Mouse (Mus musculus): ENCODE results near the gene Rpl22l1. TPM values are rescaled to one million over a fixed set of nuclear protein-coding genes. Genes with fewer than 3 reads are reported as not detected.

Rpl22l1 gene
- polyA plus RNA-seq, 1 experiment from 2014 or later, result 303 TPM

DNA sequence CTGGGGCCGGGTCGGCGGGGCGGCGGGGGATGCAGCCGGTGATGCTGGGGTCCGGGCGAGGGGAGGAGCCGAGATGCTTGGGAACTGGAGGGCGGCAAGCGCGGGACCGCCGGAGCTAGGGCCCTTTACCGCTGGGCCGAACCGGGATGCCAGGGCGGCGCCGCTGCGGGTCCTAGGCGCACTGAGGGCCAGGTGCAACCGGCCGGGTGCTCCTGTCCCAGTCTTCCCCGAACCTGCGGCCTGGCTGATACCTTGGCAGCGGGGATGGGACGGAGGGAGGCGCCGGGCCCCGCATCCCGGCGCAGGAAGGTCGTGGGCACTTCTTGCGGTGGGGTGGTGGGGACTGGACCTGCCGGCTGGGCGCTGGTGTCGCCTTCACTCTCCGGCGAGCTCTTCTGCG lies 23.8 kb upstream of the Rpl22l1 start:
- no peak for DNase-seq (ENCODE audit: low read depth, low spot score)
- in situ Hi-C loops (cut with MboI; ENCODE audit: low pct_unique_long_range_greater_than_20kb), result no loop called here
- H3K27me3 ChIP-seq, result no peaks in the 10 kb centered on the region
- ATAC-seq, result peak; percentile 77
- TF ChIP-seq CTCF (IDR thresholded peaks at IDR 0.05), result no peak
- POLR2A ChIA-PET, result interaction anchor here (0.8 to 1.2 kb wide), 2 partner anchors 12 to 20 kb away, joined by 3 read pairs; no protein-coding TSS in a partner anchor
- CTCF ChIA-PET, result interaction anchor here (1.2 to 1.4 kb wide), 3 partner anchors 9 to 21 kb away, joined by 3 to 5 read pairs (median 3); no protein-coding TSS in a partner anchor

DNA sequence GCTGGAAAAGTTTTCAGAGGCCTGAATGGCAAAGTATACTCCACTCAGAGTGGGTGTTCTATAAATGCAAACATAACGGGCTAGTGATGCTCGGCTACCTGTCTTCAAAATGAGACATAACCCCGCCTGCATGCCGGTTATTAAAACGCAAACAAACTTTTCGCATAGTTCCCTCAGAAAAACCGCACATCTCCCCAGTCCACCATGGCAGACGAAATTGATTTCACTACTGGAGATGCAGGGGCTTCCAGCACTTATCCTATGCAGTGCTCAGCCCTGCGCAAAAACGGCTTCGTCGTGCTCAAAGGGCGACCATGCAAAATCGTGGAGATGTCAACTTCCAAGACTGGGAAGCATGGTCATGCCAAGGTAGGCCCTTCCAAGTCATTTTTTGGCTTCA lies 23.4 kb upstream of the Rpl22l1 start:
- in situ Hi-C loops (cut with MboI; ENCODE audit: low pct_unique_long_range_greater_than_20kb), result no loop called here
- ATAC-seq, result no peak
- TF ChIP-seq CTCF (IDR thresholded peaks at IDR 0.05), result no peak
- no peak for DNase-seq (ENCODE audit: low read depth, low spot score)
- H3K27me3 ChIP-seq, result no peaks in the 10 kb centered on the region
- CTCF ChIA-PET, result interaction anchor here (1.2 to 1.4 kb wide), 2 partner anchors 8 to 11 kb away, joined by 3 to 5 read pairs; no protein-coding TSS in a partner anchor
- POLR2A ChIA-PET, result interaction anchor here (1.2 kb wide), 1 partner anchor 13 kb away, joined by 3 read pairs; no protein-coding TSS in a partner anchor

DNA sequence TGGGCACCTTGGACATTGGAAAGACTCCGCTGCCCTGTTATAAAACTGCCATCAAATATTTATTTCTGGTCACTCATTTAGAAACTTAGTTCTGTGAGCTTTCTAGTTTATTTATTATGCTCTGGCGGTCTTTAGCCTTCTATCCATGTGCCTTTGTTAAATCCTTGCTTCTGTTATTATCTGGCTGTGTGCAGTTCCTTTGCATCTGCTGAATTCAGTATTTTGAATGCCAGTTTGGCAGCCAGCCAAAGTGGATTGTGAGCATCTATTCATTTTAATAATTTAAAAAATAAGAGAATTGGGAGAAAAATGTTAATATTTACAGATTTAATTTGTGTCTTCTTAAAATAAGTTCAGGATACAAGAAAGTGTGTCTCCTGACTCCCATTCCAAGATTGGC lies 21.1 kb upstream of the Rpl22l1 start:
- DNase-seq (ENCODE audit: low read depth, low spot score) (no peak), ATAC-seq (no peak)
- in situ Hi-C loops (cut with MboI; ENCODE audit: low pct_unique_long_range_greater_than_20kb), result no loop called here
- CTCF ChIA-PET, result interaction anchor here (1.3 to 1.9 kb wide), 2 partner anchors 8 to 13 kb away, joined by 3 to 4 read pairs; no protein-coding TSS in a partner anchor
- TF ChIP-seq CTCF (IDR thresholded peaks at IDR 0.05), result no peak
- no peaks in the 10 kb centered on the region for H3K27me3 ChIP-seq
- POLR2A ChIA-PET, result no interaction called here

DNA sequence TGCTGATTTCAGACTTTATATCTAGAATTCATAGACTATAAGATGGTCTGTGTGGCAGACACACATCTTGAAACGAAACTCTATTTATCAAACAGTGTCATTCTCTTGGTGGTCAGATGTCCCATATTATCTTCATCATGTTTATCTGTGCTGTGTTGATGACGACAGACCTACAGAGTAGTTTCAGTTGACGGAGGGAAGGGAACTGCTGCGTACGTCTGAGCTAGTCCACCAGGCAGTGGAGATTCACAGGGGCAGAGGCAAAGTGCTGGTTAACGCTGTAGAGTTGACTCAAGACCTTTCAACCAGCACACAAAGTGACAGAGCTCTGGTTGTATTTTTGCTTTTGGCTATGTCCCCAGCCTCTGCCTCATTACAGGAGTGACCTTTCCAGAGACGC lies 10.4 kb upstream of the Rpl22l1 start:
- TF ChIP-seq CTCF (IDR thresholded peaks at IDR 0.05), result no peak

DNA sequence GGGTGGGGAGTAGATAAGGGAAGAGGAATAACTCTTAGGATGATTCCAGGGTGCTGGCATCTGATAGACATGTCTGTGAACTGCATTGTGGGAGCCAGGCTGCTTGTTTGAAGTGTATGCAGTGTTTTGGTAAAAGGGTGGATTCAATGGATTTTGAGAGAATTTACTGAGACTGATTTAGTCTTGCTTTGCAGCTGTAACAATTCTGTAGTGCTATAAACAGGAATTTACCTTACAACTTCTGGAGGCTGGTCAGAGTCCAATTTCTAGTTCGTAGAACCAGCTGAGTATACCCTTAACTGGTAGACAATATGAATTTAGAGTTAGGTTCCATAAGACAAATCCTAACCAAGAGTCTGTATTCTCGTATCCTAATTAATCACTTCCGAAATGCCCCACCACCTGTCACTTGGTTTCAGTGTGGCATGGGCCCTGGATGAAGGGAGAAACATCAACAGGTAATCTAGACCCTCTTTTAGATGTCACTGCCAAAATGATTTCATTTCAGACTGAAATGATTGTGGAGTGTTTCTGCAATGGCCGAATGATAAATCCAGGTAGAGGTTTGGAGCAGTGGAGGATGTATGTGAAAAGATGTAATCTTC lies 2.9 kb downstream of the Rpl22l1 start:
- H3K27me3 ChIP-seq, result no peaks in the 10 kb centered on the region
- ChIA-PET POLR2A (no interaction called here), CTCF (no interaction called here)
- DNase-seq (ENCODE audit: low read depth, low spot score) (no peak), ATAC-seq (no peak)
- TF ChIP-seq CTCF (IDR thresholded peaks at IDR 0.05), result no peak
- in situ Hi-C loops (cut with MboI; ENCODE audit: low pct_unique_long_range_greater_than_20kb), result no loop called here

More for the DNA sequence above, 10.4 kb upstream of the Rpl22l1 start:
- CTCF ChIA-PET, result interaction anchor here (1.1 kb wide), 1 partner anchor 9 kb away, joined by 3 read pairs; no protein-coding TSS in a partner anchor
- no peak for DNase-seq (ENCODE audit: low read depth, low spot score)
- in situ Hi-C loops (cut with MboI; ENCODE audit: low pct_unique_long_range_greater_than_20kb), result no loop called here
- POLR2A ChIA-PET, result interaction anchor here (1.0 kb wide), 1 partner anchor 9 kb away, joined by 3 read pairs; no protein-coding TSS in a partner anchor
- ATAC-seq, result no peak
- no peaks in the 10 kb centered on the region for H3K27me3 ChIP-seq

DNA sequence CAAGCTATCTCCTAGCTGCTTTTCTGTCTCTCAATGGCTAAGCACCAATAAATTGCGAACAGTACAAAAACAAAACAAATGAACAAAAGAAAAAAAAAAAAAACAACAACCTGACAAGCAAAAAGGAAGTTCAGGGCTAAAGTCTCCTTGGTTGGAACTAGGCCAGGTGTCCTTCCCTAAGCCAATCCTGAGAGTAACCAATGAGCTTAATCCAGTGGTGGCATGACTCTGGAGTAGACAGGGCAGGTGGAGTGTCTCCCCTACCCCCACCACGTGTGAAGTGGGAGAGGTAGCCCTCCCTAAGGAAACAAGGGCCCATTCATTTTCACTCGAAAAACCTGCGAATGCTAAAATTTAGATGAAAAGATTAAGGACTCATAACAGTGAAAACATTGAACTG lies 6.2 kb downstream of the Rpl22l1 start:
- H3K27me3 ChIP-seq, result no peaks in the 10 kb centered on the region
- in situ Hi-C loops (cut with MboI; ENCODE audit: low pct_unique_long_range_greater_than_20kb), result loop anchor here (5.0 kb wide), 1 partner anchor 156 kb away; no protein-coding TSS in a partner anchor
- ChIA-PET CTCF (no interaction called here), POLR2A (interaction anchor here (0.7 kb wide), 2 partner anchors 9 to 21 kb away, joined by 4 read pairs; no protein-coding TSS in a partner anchor)
- no peak for DNase-seq (ENCODE audit: low read depth, low spot score)
- TF ChIP-seq CTCF (IDR thresholded peaks at IDR 0.05), result no peak
- ATAC-seq, result no peak

DNA sequence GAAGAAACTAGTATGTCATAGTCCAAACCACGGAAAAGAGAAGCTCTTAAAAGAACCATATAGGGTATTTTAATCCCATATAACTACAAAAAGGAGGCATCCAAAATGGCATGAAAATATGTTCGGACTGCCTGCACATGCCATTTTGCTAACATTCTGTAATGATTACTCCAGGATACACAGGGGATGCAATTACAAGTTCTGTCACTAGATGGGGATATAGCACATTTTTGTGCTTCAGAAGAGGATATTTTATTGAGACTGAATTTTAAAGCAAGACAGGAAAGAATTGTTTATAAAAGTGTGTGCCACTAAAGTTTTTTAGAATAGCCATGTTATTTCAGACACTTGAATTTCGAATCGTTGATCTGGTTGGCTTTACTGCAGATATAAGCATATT lies 9.1 kb downstream of the Rpl22l1 start:
- CTCF ChIA-PET, result interaction anchor here (0.7 to 4.4 kb wide), 6 partner anchors 8 to 154 kb away, joined by 3 to 18 read pairs (median 4); partner anchors contain the start of gene Rpl22l1
- H3K27me3 ChIP-seq, result peaks cover 7% of the 10 kb centered on the region
- DNase-seq (ENCODE audit: low read depth, low spot score), result peak; percentile 46
- POLR2A ChIA-PET, result no interaction called here
- in situ Hi-C loops (cut with MboI; ENCODE audit: low pct_unique_long_range_greater_than_20kb), result loop anchor here (5.0 kb wide), 1 partner anchor 153 kb away; no protein-coding TSS in a partner anchor
- ATAC-seq, result peak; percentile 40
- TF ChIP-seq CTCF (IDR thresholded peaks at IDR 0.05), result peak; percentile 73

DNA sequence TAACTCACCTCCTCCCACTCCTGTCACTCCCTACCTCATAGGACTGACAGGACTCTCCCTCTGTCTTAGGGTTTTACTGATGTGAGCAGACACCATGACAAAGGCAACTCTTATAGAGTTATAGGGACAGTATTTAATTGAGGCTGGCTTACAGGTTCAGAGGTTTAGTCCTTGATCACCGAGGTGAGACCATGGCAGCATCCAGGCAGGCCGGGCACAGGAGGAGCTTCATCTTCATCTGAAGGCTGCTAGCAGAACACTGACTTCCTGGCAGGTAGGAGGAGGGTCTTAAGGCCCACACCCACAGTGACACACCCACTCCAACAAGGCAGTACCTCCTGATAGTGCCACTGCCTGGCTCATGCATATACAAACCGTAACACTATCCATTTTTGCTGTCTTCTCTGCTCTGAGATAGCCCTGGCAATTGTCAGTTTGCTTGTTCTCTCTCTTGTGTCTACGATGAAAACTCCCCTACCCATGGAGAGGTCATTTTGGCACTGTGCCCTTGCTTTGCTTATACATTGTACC lies 10.8 kb downstream of the Rpl22l1 start:
- CTCF ChIA-PET, result interaction anchor here (1.2 to 4.4 kb wide), 3 partner anchors 10 to 152 kb away, joined by 4 to 18 read pairs (median 6); no protein-coding TSS in a partner anchor
- no peak for TF ChIP-seq CTCF (IDR thresholded peaks at IDR 0.05)
- ATAC-seq, result no peak
- no peak for DNase-seq (ENCODE audit: low read depth, low spot score)
- POLR2A ChIA-PET, result no interaction called here
- in situ Hi-C loops (cut with MboI; ENCODE audit: low pct_unique_long_range_greater_than_20kb), result no loop called here
- H3K27me3 ChIP-seq, result peaks cover 9% of the 10 kb centered on the region

DNA sequence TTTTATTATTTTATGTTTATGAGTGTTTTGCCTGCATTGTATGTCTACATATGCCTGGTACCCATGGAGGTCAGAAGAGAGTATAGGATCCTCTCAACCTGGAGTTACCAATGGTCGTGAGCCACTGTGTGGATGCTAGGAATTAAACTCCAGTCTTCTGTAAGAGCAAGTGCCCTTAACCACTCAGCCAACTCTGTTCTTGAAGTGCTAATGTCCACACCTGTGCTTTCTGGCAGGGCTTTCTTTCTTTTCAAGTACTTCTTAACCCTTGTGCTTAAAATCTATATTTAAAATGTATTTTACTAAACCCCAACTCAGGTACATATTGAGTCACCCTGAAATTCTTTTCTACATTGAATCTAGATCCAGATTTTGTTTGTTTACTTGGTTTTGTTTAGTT lies 21.0 kb downstream of the Rpl22l1 start:
- ChIA-PET POLR2A (no interaction called here), CTCF (interaction anchor here (1.2 to 3.8 kb wide), 4 partner anchors 11 to 26 kb away, joined by 3 to 18 read pairs (median 3); no protein-coding TSS in a partner anchor)
- no peak for ATAC-seq
- H3K27me3 ChIP-seq, result peaks cover 38% of the 10 kb centered on the region
- no peak for TF ChIP-seq CTCF (IDR thresholded peaks at IDR 0.05)
- in situ Hi-C loops (cut with MboI; ENCODE audit: low pct_unique_long_range_greater_than_20kb), result no loop called here
- DNase-seq (ENCODE audit: low read depth, low spot score), result no peak

DNA sequence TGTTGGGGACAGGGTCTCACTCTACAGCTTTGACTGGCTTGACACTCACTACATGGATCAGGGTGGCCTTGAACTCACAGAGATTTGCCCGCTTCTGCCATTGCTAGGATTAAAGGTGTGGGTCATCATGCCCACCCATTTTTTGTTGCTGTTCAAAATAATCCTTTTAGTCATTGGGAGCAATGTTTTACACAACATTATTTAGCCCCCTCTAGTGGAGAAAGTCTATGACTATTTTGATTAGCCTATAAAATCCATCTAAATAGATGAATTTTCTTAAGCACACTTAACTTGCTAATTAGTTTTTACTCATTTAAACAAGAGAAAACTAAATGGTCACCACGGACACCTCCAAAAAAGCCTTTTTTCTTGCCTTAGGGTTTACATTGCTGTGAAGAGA lies 22.4 kb downstream of the Rpl22l1 start:
- ATAC-seq, result no peak
- DNase-seq (ENCODE audit: low read depth, low spot score), result no peak
- peaks cover 30% of the 10 kb centered on the region for H3K27me3 ChIP-seq
- TF ChIP-seq CTCF (IDR thresholded peaks at IDR 0.05), result peak; percentile 52
- CTCF ChIA-PET, result interaction anchor here (0.8 to 3.8 kb wide), 3 partner anchors 8 to 14 kb away, joined by 3 to 18 read pairs (median 4); no protein-coding TSS in a partner anchor
- POLR2A ChIA-PET, result no interaction called here
- in situ Hi-C loops (cut with MboI; ENCODE audit: low pct_unique_long_range_greater_than_20kb), result no loop called here

DNA sequence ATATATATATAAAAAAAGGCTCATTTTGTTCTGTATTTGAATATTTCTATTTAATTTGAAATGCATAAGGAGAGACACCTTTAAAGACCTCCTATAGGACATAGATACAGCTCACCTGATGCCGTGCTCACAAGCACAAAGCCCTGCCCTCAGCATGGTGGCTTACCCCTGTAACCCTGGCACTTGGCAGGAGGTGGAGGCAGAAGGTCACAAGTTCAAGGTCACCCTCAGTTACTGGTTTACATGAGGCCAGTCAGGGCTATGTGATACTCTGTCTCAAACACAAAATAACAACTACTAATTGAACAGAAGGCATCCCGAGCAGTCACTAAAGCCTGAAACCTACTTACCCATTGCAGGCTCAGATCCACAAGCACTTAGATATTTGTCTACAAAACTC lies 24.2 kb downstream of the Rpl22l1 start:
- in situ Hi-C loops (cut with MboI; ENCODE audit: low pct_unique_long_range_greater_than_20kb), result no loop called here
- ChIA-PET CTCF (interaction anchor here (1.3 kb wide), 1 partner anchor 15 kb away, joined by 4 read pairs; no protein-coding TSS in a partner anchor), POLR2A (no interaction called here)
- no peak for ATAC-seq
- H3K27me3 ChIP-seq, result peaks cover 16% of the 10 kb centered on the region
- DNase-seq (ENCODE audit: low read depth, low spot score), result no peak
- TF ChIP-seq CTCF (IDR thresholded peaks at IDR 0.05), result no peak
